Mouse (Mus musculus): Measurements from ENCODE around the gene Foxc1. TPM values are rescaled to one million over a fixed set of nuclear protein-coding genes. Genes with fewer than 3 reads are reported as not detected.

Foxc1 gene
- under 1 TPM; 0.73 to 0.74 TPM for total RNA-seq (2021)
- long read RNA-seq, experiment 1, full-length matches to known transcripts = 2 of 2 reads
- long read RNA-seq, experiment 1, partial matches to known transcripts = 0 of 2 reads
- long read RNA-seq, experiment 1, other reads (novel, unspliced or antisense) = 0 of 2 reads
- long read RNA-seq, experiment 2 = 0 reads

- peak within 1 kb of the TSS; percentile 83 for H3K27ac ChIP-seq
- peak within 1 kb of the TSS; percentile 82 for H3K4me3 ChIP-seq
- peak; percentile 30 for TF ChIP-seq CTCF (IDR thresholded peaks at IDR 0.05)
- intact Hi-C loops (cut with DNase I) = loop anchor here (5.0 kb wide), 1 partner anchor 1259 kb away; the partner anchor contains the start of gene Uqcrfs1
- DNase-seq = peak; percentile 89
Measured at GRCm38 (mm10) chr13:31806428-31806832, at the start of gene Foxc1. Gene Foxc1 (plus strand): TSS chr13:31806633.

GRCm38 (mm10) chr13:31760411-31760810, 46.0 kb upstream of the Foxc1 start:
- TF ChIP-seq CTCF (IDR thresholded peaks at IDR 0.05) = no peak
- no peak overlapping the region for H3K4me3 ChIP-seq
- no peak overlapping the region for H3K27ac ChIP-seq
- intact Hi-C loops (cut with DNase I) = no loop called here
- DNase-seq = no peak

GRCm38 (mm10) chr13:31761057-31761456, 45.4 kb upstream of the Foxc1 start:
- H3K4me3 ChIP-seq = no peak overlapping the region
- intact Hi-C loops (cut with DNase I) = no loop called here
- DNase-seq = no peak
- TF ChIP-seq CTCF (IDR thresholded peaks at IDR 0.05) = no peak
- no peak overlapping the region for H3K27ac ChIP-seq

GRCm38 (mm10) chr13:31764419-31764818, 42.0 kb upstream of the Foxc1 start:
- intact Hi-C loops (cut with DNase I) = no loop called here
- Histone ChIP-seq H3K4me3 (no peak overlapping the region), H3K27ac (no peak overlapping the region)
- DNase-seq = no peak
- TF ChIP-seq CTCF (IDR thresholded peaks at IDR 0.05) = no peak

- peak overlapping the region; percentile 77 for H3K27ac ChIP-seq
- DNase-seq = peak; percentile 50
- H3K4me3 ChIP-seq = no peak overlapping the region
- TF ChIP-seq CTCF (IDR thresholded peaks at IDR 0.05) = no peak
- intact Hi-C loops (cut with DNase I) = no loop called here
Measured at GRCm38 (mm10) chr13:31765564-31765963, 40.9 kb upstream of the Foxc1 start.

GRCm38 (mm10) chr13:31772882-31773281, 33.6 kb upstream of the Foxc1 start:
- Histone ChIP-seq H3K27ac (no peak overlapping the region), H3K4me3 (no peak overlapping the region)
- DNase-seq = no peak
- TF ChIP-seq CTCF (IDR thresholded peaks at IDR 0.05) = no peak
- intact Hi-C loops (cut with DNase I) = no loop called here

- intact Hi-C loops (cut with DNase I) = no loop called here
- DNase-seq = no peak
- TF ChIP-seq CTCF (IDR thresholded peaks at IDR 0.05) = no peak
- no peak overlapping the region for H3K27ac ChIP-seq
- no peak overlapping the region for H3K4me3 ChIP-seq
Measured at GRCm38 (mm10) chr13:31775762-31776161, 30.7 kb upstream of the Foxc1 start.

- peak; percentile 22 for DNase-seq
- Histone ChIP-seq H3K27ac (no peak overlapping the region), H3K4me3 (no peak overlapping the region)
- intact Hi-C loops (cut with DNase I) = no loop called here
- no peak for TF ChIP-seq CTCF (IDR thresholded peaks at IDR 0.05)
Measured at GRCm38 (mm10) chr13:31779281-31779981, 27.0 kb upstream of the Foxc1 start.

- intact Hi-C loops (cut with DNase I) = no loop called here
- no peak for DNase-seq
- Histone ChIP-seq H3K4me3 (no peak overlapping the region), H3K27ac (no peak overlapping the region)
- no peak for TF ChIP-seq CTCF (IDR thresholded peaks at IDR 0.05)
Measured at GRCm38 (mm10) chr13:31780299-31780698, 26.1 kb upstream of the Foxc1 start.

GRCm38 (mm10) chr13:31782063-31782462, 24.4 kb upstream of the Foxc1 start:
- no peak for TF ChIP-seq CTCF (IDR thresholded peaks at IDR 0.05)
- Histone ChIP-seq H3K27ac (no peak overlapping the region), H3K4me3 (no peak overlapping the region)
- no peak for DNase-seq
- intact Hi-C loops (cut with DNase I) = no loop called here

GRCm38 (mm10) chr13:31784757-31785156, 21.7 kb upstream of the Foxc1 start:
- no peak for DNase-seq
- intact Hi-C loops (cut with DNase I) = no loop called here
- Histone ChIP-seq H3K4me3 (no peak overlapping the region), H3K27ac (no peak overlapping the region)
- TF ChIP-seq CTCF (IDR thresholded peaks at IDR 0.05) = no peak

- Histone ChIP-seq H3K27ac (no peak overlapping the region), H3K4me3 (no peak overlapping the region)
- intact Hi-C loops (cut with DNase I) = loop anchor here (2.0 kb wide), 2 partner anchors 618 to 888 kb away; no protein-coding TSS in a partner anchor
- no peak for TF ChIP-seq CTCF (IDR thresholded peaks at IDR 0.05)
- DNase-seq = peak; percentile 47
Measured at GRCm38 (mm10) chr13:31792480-31793132, 13.8 kb upstream of the Foxc1 start.

- DNase-seq = no peak
- TF ChIP-seq CTCF (IDR thresholded peaks at IDR 0.05) = no peak
- intact Hi-C loops (cut with DNase I) = loop anchor here (2.0 kb wide), 2 partner anchors 618 to 888 kb away; no protein-coding TSS in a partner anchor
- no peak overlapping the region for H3K4me3 ChIP-seq
- no peak overlapping the region for H3K27ac ChIP-seq
Measured at GRCm38 (mm10) chr13:31793163-31793562, 13.3 kb upstream of the Foxc1 start.
